Mouse (Mus musculus) gastrocnemius, adult 2 months (tissue): ENCODE measurements around the gene Brap. TPM values are rescaled to one million over a fixed set of nuclear protein-coding genes. Genes with fewer than 3 reads are reported as not detected.
"Not testable (repeated sequence)": the region's sequence is repeated elsewhere in the genome, so short reads cannot be mapped to it uniquely, and the experiment has no call there.

ENCODE experiments used
- DNase-seq: peaks from one replicate; pipeline ENCODE4 v3.0.0; 2022
- H3K27ac ChIP-seq: fragments of 200-600 bp; 2 replicates; pipeline ENCODE4 v1.8.1; 2022; ENCODE audit warnings: mild to moderate bottlenecking
- H3K4me3 ChIP-seq: fragments of 200-600 bp; 2 replicates; pipeline ENCODE4 v1.8.1; 2022; ENCODE audit warnings: mild to moderate bottlenecking, moderate library complexity
- CTCF ChIP-seq: fragments of 200-600 bp; IDR thresholded peaks from 2 replicates; pipeline ENCODE4 v1.8.1; 2022; ENCODE audit warnings: antibody characterized with exemption, mild to moderate bottlenecking, moderate library complexity
- intact Hi-C: fragments of 180-260 bp; cut with DNase I; formaldehyde crosslinking; loops from one replicate; pipeline ENCODE4 v1.15.1; 2025
- total RNA-seq, 2 experiments: library from RNA; stranded (reverse); gene quantifications; 2 replicates each; pipeline ENCODE4 v1.2.3; 2021

Brap gene
- total RNA-seq, 2 experiments from 2014 or later = 31.5 to 35.5 TPM

DNA sequence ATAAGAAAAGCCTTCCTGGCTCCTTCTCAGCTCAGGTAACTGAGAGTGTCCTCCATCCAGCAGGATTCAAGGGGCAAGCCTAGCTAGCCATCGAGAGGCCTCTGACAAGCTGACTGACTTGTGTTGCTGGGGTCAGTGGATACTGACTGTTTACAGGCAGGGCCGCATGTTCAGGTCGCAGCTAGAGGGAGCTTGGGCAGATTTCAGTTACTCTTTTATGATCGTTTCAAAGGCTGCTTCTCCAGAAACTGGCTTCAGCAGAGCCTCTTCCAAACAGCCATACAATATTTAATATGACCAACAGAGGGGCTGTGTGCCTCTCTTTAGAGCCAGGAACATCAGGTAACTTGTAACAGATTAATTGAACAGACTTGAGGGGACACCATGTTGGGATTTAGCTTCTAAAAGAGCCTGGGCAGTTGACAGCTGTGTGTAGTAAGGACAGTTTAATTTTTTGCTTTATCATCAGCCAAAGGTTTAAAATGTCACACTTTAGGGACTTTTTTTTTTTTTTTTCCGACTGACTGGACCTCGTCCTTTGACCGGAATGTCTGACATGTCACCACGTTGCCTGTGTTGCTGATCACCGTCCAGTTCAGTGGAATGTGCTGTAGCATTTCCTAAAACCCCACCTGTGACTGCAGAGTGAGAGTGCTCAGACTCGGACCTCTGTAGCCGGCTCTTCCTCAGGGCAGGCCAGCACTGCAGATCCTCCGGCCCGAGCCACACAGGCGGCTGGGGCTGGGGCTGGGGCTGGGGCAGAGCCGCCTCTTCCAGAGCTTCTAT is 25.9 kb downstream of the Brap start:
- TF ChIP-seq CTCF = peak; percentile 46
- Histone ChIP-seq H3K4me3 (no peak overlapping the region), H3K27ac (peak overlapping the region; percentile 49)
- no peak for DNase-seq
- intact Hi-C loops = no loop called here

DNA sequence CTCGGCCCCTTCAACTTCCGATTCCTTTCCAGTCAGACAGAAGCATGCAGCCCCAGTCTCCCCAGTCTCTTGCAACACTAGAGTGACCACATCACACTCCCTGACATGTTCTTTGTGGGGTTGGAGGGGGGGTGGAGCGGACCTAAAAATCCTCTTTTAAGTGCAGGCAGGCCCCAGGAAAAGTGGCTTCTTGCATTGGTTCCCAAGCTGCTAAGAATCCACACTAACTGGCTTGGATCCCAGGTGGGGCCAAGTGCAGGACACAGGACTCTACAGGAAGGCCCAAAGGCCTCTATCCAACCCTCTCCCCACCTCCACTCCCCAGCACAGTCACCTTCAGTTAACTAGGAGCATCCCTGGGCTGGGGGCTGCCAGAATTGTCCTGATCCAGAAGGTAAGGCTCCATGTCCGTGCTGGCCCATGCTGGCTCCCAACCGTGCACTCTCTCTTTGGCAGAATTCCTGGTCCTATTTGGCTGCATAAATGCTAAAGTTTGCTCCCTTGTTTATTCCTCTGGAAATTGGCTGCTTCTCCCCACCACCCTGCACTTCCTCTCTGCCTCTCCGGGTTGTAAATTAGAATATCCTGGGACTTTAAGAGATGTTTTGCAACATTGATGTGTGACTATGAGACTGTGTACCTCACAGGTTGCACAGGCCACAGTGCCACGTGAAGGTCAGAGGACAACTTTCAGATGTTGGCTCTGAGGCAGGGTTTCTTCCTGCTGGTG is 30.3 kb downstream of the Brap start:
- DNase-seq = peak; percentile 55
- intact Hi-C loops = no loop called here
- no peak for TF ChIP-seq CTCF
- peak overlapping the region; percentile 75 for H3K27ac ChIP-seq
- no peak overlapping the region for H3K4me3 ChIP-seq

DNA sequence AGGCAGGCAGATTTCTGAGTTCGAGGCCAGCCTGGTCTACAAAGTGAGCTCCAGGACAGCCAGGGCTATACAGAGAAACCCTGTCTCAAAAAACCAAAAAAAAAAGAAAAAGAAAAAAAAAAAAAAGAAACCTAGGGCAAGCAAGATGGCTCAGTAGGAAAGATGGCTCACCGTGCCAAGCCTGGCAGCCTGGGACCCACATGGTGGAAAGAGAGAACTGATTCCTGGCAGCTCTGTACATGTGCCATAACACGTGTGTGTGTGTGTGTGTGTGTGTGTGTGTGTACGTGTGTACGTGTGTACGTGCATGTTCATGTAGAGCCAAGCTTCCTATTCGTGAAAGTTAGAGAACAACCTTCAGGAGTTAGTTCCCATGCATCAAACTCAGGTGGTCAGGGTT is 31.1 kb downstream of the Brap start:
- intact Hi-C loops, H3K27ac ChIP-seq, DNase-seq, H3K4me3 ChIP-seq: not testable (repeated sequence)

DNA sequence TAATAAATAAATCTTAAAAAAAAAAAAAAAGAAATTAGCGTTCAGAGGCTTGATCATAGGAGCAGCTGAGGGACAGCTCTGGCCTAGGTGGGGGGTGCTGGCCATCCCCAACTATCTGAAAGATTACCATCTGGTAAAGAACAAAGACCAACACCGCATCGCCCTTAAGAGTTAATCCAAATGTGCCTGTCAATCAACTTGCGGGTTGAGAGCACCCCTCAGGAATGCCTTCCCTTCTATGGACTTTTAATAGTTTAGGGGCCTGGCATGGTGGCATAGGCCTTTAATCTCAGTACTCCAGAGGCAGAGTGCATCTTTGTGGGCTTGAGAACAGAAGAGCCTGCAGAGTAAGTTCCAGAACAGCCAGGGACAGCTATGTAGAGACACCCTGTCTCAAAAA is 32.5 kb downstream of the Brap start:
- H3K4me3 ChIP-seq = no peak overlapping the region
- TF ChIP-seq CTCF = no peak
- DNase-seq = no peak
- H3K27ac ChIP-seq = no peak overlapping the region
- intact Hi-C loops = no loop called here

DNA sequence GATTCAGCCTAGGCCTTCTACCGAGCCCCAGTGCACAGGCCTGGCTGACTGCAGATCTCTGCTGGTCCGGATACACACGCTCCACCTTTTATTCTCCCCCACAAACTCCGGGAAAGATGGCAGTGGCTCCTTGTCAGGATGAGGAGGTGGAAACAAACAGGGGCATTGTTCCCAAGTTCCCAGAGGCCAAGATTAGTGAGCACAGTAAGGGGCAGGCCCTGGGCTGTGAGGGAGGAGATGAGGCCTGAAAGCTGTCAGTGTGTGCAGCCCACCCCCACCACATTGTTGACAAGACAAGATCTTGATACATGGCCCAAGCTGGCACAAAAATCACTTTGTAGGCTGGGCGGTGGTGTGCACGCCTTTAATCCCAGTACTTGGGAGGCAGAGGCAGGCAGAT is 36.4 kb downstream of the Brap start:
- Histone ChIP-seq H3K27ac (no peak overlapping the region), H3K4me3 (no peak overlapping the region)
- intact Hi-C loops = no loop called here
- no peak for TF ChIP-seq CTCF
- DNase-seq = no peak

DNA sequence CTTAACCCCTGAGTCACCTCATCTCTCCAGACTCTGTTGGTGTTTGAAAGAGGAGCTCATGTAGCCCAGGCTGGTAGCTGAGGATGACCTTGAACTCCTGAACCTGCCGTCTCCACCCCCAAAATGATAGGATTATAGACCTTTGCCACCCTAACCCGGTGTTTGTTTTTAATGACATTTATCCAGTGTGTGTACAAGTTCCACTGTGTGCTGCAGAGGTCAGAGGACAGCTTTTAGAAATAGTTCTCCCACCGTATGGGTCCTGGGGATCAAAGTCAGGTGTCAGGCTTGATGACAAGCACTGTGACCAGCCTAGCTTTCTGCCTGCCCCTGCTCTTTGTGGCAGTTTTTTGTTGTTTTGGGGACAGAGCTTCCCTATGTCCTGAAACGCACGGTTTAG is 39.5 kb downstream of the Brap start:
- H3K4me3 ChIP-seq = no peak overlapping the region; the same call in 1 of the 2 replicates
- H3K27ac ChIP-seq = peak overlapping the region; percentile 81
- intact Hi-C loops = no loop called here
- no peak for TF ChIP-seq CTCF
- no peak for DNase-seq

DNA sequence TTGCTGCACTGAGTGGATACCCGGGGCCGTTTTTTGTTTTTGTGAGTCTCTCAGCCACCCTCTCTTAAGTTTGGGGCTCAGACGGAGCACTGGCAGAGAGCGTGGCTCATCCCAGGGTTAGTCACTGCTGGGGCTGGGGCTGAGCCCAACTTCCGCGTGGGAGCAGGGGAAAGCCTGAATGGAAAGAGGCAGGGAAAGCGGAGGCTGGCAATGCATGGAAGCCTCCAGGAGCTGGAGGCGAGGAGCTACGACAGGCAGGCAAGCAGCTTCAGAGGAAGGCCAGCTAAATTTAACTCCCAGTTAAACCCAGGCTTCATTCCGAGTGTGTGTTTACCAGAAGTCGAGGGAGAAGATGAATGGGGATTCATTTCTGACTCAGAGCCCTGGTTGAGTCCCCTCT is 40.1 kb downstream of the Brap start:
- Histone ChIP-seq H3K27ac (peak overlapping the region; percentile 81), H3K4me3 (peak overlapping the region; percentile 60)
- DNase-seq = peak; percentile 63
- TF ChIP-seq CTCF = no peak
- intact Hi-C loops = no loop called here

DNA sequence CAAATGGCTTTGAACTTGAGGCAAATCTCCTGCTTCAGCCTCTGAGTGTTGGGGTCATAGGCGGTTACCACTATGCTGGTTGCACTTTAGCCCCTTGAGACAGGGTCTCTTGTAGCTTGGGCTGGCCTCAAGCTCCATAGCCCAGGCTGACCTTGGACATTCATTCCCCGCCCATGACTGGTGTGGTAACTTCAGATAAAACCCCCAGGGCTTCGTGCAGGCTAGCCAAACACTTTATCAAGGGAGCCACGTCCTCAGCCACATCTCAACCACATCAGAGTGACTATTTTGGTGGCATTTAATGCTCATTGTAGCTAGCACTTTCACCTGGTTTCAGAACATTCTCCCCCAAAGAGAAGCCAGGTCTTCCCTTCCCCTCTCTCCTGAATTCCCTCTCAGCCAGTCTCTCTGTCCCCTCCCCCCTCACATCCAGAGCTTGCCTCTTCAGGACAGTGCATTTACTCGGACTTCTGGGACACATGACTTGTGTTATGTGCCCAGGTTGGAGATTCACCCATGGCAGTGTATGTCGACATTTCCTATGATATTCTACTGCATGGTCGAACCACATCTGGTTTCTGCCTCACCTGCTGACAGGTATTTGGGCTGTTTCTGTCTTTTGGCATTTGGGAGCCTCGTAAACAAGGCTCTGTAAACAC is 40.9 kb downstream of the Brap start:
- intact Hi-C loops = no loop called here
- Histone ChIP-seq H3K27ac (peak overlapping the region; percentile 81; the same call in 1 of the 2 replicates), H3K4me3 (no peak overlapping the region)
- DNase-seq = no peak
- TF ChIP-seq CTCF = no peak

DNA sequence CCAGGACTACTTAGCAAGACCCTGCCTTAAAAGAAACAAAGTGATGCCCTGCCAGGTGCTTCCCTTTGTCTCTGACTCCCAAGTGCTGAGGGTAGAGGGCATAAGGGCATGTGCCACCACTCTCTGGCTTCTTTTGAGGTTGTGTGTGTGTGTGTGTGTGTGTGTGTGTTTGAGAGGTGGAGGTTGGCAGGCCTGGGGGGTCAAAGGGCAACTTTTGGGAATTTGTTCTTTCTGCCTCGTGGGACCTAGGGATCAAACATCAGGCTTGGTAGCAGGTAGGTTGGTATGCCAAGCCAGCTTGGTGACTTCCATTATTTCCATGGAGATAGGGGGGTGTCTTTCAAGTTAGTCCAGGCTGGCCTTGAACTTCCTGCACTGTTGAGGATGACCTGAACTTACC is 43.0 kb downstream of the Brap start:
- H3K4me3 ChIP-seq = no peak overlapping the region
- DNase-seq = no peak
- intact Hi-C loops = no loop called here
- no peak for TF ChIP-seq CTCF
- H3K27ac ChIP-seq = no peak overlapping the region

DNA sequence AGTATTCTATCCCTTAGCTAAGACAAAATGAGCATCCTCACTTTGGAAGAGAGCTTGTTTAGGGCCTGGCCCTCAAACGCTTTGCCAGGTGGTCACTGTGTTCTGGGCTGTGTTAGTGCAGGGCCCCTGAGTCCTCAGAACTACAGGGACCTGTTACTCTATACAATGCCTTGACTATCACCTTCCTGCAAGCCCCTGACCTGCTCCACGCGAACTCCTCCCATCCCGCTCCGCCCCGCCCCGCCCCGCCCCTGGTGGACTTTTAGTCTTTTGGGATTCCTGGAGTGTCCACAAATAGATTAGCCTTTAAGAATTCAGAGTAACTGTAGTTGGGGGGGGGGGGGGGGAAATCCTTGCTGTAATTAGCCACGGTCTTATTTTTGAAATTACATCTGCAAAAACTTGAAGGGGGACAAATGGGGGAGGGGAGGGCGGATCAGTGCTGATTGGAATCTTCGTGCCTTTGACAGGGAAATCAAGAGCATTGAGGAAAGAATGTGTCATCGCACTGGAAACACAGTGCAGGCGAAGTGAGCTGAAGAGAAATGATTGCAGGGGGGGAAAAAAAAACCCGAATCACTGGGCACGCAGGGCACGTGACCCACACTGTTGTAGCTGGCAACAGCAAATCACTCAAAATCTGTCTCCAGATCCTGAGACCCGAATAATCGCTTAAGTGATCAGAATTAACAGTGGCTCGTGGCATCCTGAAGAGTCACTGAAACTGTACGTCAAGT is 44.3 kb downstream of the Brap start:
- intact Hi-C loops = no loop called here
- no peak for DNase-seq
- Histone ChIP-seq H3K27ac (peak overlapping the region; percentile 46; the same call in 1 of the 2 replicates), H3K4me3 (peak overlapping the region; percentile 62)
- TF ChIP-seq CTCF = no peak

DNA sequence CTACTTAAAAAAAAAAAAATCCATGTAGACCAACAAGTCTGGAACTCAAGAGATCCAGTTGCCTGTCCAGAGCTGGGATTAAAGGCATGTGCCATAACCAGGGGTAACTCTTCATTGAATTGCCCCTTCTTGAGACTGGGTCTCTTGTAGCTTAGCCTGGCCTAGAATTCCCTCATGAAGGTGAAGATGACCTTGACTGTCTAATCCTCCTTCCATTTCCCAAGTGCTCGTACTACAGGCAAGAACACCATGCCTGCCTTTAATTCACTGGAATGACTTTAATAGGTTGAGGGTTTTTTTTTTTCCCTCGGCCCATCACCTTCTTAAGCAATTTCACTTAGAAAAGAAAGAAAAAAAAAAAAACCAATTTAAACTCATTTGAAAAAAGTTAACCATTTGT is 50.0 kb downstream of the Brap start:
- Histone ChIP-seq H3K27ac (peak overlapping the region; percentile 100), H3K4me3 (peak overlapping the region; percentile 96)
- DNase-seq = no peak
- no peak for TF ChIP-seq CTCF
- intact Hi-C loops = loop anchor here (5.0 kb wide), 3 partner anchors 47 to 127 kb away; partner anchors contain the start of gene Sh2b3

DNA sequence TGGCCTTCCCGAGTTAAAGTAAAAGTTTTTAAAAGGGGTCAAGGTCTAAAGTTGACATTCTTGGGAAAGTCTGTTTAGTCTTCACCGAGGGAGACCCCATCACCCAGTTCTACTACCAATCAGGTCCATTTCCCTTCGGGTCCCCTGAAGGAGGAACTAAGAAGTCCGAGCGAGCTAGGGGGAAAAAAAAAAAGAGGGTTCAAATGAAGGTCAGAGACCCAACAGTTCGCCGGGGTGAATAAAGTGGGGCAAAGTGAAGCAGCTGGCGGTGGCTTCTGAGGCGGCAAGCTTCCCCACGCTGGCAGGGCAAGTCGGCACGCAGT is 50.4 kb downstream of the Brap start:
- TF ChIP-seq CTCF = no peak
- intact Hi-C loops = loop anchor here (1.0 to 5.0 kb wide), 4 partner anchors 46 to 126 kb away; partner anchors contain the start of genes Acad10, Brap and Sh2b3
- no peak for DNase-seq
- Histone ChIP-seq H3K27ac (peak overlapping the region; percentile 100), H3K4me3 (peak overlapping the region; percentile 96)
